ENCODE assay signal across 8 mouse cellular contexts in the genomic region with DNA sequence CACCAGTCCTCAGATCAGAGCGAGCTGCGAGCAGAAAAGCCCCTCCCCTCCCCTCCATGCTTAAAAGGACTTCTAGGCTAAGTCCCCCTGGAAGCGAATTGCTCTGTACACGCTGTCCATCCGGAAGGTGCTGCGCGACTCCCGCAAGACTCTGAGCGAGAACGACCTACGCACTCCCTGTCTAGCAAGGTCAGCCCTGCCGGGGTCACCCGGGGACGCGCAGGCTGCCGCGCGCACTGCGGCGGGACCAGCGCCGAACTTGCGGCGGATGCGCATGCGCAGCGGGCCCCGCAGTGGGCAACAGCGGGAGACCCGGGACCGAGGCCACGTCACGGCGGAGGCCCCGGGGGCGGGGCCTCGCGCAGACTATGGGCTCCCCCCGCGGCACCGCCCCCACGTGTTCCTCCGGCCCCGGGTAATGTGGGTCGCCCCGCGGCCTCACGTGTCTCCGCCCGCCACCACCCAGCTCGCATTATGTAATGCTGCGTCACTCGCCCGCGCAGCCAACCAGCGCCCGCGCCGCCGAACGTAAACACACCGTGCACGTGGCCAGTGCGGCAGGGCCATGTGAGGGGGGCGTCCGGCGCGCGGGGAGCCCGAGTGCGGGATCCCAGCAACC. TPM values are rescaled to one million over a fixed set of nuclear protein-coding genes. Genes with fewer than 3 reads are reported as not detected.
DNase-seq lines count a peak whose midpoint lies in the region; ATAC-seq and TF ChIP-seq lines count a peak whose summit lies in the region.

No protein-coding gene starts in this region.

- DNase-seq in c-Kit-positive CD71-positive TER-119-positive erythroid progenitor cells, embryonic 14.5 days (ENCODE audit: low spot score) = peak; percentile 87
- DNase-seq in heart, postnatal 14 days = peak; percentile 99
- peak; percentile 98 for DNase-seq in layer of hippocampus, adult 11-12 months (ENCODE audit: low spot score)
- DNase-seq in lung, adult 18-20 months = peak; percentile 98
- DNase-seq in testis, postnatal 14 days (ENCODE audit: low spot score) = peak; percentile 97

- no peaks in the 10 kb centered on the region for H3K36me3 ChIP-seq in E14TG2a.4 (ENCODE audit: insufficient read depth, low read length)
- no peaks in the 10 kb centered on the region for H3K36me3 ChIP-seq in forebrain, embryonic 13.5 days (ENCODE audit: poor library complexity, severe bottlenecking)
- H3K36me3 ChIP-seq in neural tube, embryonic 15.5 days = no peaks in the 10 kb centered on the region

- peaks cover 10% of the 10 kb centered on the region for H3K9me3 ChIP-seq in E14TG2a.4 (ENCODE audit: low read length)
- no peaks in the 10 kb centered on the region for H3K9me3 ChIP-seq in forebrain, embryonic 13.5 days (replicated peaks)
- H3K9me3 ChIP-seq in neural tube, embryonic 15.5 days (replicated peaks) = no peaks in the 10 kb centered on the region

- peak overlapping the region; percentile 77 for H3K4me2 ChIP-seq in forebrain, embryonic 13.5 days
- H3K4me2 ChIP-seq in neural tube, embryonic 15.5 days = peak overlapping the region; percentile 74

- WGBS in forebrain, embryonic 13.5 days = under 1% methylated on average over 69 of the region's 71 CpGs
- 0% methylated on average over 58 of the region's 71 CpGs for WGBS in neural tube, embryonic 15.5 days

- H3K9ac ChIP-seq in forebrain, embryonic 13.5 days = peak overlapping the region; percentile 73
- H3K9ac ChIP-seq in neural tube, embryonic 15.5 days (replicated peaks) = peak overlapping the region; percentile 69

- H3K4me3 ChIP-seq in E14TG2a.4 (replicated peaks; ENCODE audit: low read length) = peak overlapping the region; percentile 95
- H3K4me3 ChIP-seq in forebrain, embryonic 13.5 days = peak overlapping the region; percentile 77
- peak overlapping the region; percentile 98 for H3K4me3 ChIP-seq in neural tube, embryonic 15.5 days (replicated peaks)

- peak overlapping the region; percentile 69 for H3K27ac ChIP-seq in forebrain, embryonic 13.5 days
- peak overlapping the region; percentile 88 for H3K27ac ChIP-seq in neural tube, embryonic 15.5 days (replicated peaks)

- TF ChIP-seq CTCF in E14TG2a.4 (conservative IDR thresholded peaks at IDR 0.05; ENCODE audit: low read length) = no peak

- intact Hi-C loops in heart, postnatal 14 days (cut with DNase I) = loop anchor here (2.0 to 10.0 kb wide), 2 partner anchors 33 to 657 kb away; a partner anchor contains a TSS

- peaks cover 27% of the 10 kb centered on the region for H3K4me1 ChIP-seq in E14TG2a.4 (replicated peaks; ENCODE audit: low read depth, low read length)
- 0 out of 2 replicates have a peak, but pooled peaks cover 4% of the 10 kb centered on the region for H3K4me1 ChIP-seq in forebrain, embryonic 13.5 days
- peaks cover 4% of the 10 kb centered on the region; the same call in 1 of the 2 replicates for H3K4me1 ChIP-seq in neural tube, embryonic 15.5 days

- ATAC-seq in forebrain, embryonic 13.5 days = peak; percentile 96
- ATAC-seq in neural tube, embryonic 15.5 days (ENCODE audit: low FRiP score) = peak; percentile 96

- no peaks in the 10 kb centered on the region for H3K27me3 ChIP-seq in E14TG2a.4 (ENCODE audit: insufficient read depth, low read length)
- no peaks in the 10 kb centered on the region for H3K27me3 ChIP-seq in forebrain, embryonic 13.5 days
- H3K27me3 ChIP-seq in neural tube, embryonic 15.5 days (replicated peaks) = no peaks in the 10 kb centered on the region

RNA-seq across cellular contexts. Expression of a gene that starts 0.7 kb away (rescaled TPM):
- 5.0 and 5.4 TPM in 2 replicates for polyA plus RNA-seq in forebrain, embryonic 13.5 days (2015; fragmentation: Nextera tagmentation; extraction: Ambion mirVana)
- 10 to 100 TPM; 56.8 to 60.5 TPM for total RNA-seq in heart, postnatal 14 days (2021)
- 5.6 and 6.1 TPM in 2 replicates for polyA plus RNA-seq in neural tube, embryonic 15.5 days (2015; fragmentation: Nextera tagmentation; extraction: Ambion mirVana)

RNA-seq across cellular contexts. Expression of a gene that starts 32.7 kb away (rescaled TPM):
- 21.7 and 25.7 TPM in 2 replicates for polyA plus RNA-seq in forebrain, embryonic 13.5 days (2015; fragmentation: Nextera tagmentation; extraction: Ambion mirVana)
- total RNA-seq in heart, postnatal 14 days (2021) = 10 to 100 TPM; 34.6 to 36.3 TPM
- 60.9 and 70.3 TPM in 2 replicates for polyA plus RNA-seq in neural tube, embryonic 15.5 days (2015; fragmentation: Nextera tagmentation; extraction: Ambion mirVana)

RNA-seq across cellular contexts. Expression of a gene that starts 33.0 kb away (rescaled TPM):
- polyA plus RNA-seq in forebrain, embryonic 13.5 days (2015; fragmentation: Nextera tagmentation; extraction: Ambion mirVana) = 354 and 406 TPM in 2 replicates
- 100 to 1,000 TPM; 622 to 682 TPM for total RNA-seq in heart, postnatal 14 days (2021)
- 264 and 298 TPM in 2 replicates for polyA plus RNA-seq in neural tube, embryonic 15.5 days (2015; fragmentation: Nextera tagmentation; extraction: Ambion mirVana)

Comparison
In these comparisons a context has a peak if more than half of its experiments do, and no peak if none do; other contexts are left out.
1. Peak in every context shown above with its lines: DNase-seq, ATAC-seq, H3K4me3 ChIP-seq and H3K27ac ChIP-seq.